Mouse (Mus musculus): ENCODE measurements around the gene Atpaf1. TPM values are rescaled to one million over a fixed set of nuclear protein-coding genes. Genes with fewer than 3 reads are reported as not detected.

Gene Atpaf1
- total RNA-seq, 2 experiments from 2014 or later: 64.5 to 68.2 TPM

GRCm38 (mm10) chr4:115790864-115791263 lies 6.3 kb downstream of the Atpaf1 start:
- intact Hi-C loops (cut with DNase I): no loop called here
- no peak for DNase-seq (ENCODE audit: low spot score in 2 of 2)

- DNase-seq (ENCODE audit: low spot score in 2 of 2): no peak
- intact Hi-C loops (cut with DNase I): no loop called here
These were observed 10.7 kb downstream of the Atpaf1 start for GRCm38 (mm10) chr4:115795360-115795759.

- DNase-seq (ENCODE audit: low spot score in 2 of 2): no peak
These were observed 15.4 kb downstream of the Atpaf1 start for GRCm38 (mm10) chr4:115799981-115800380.

GRCm38 (mm10) chr4:115812326-115812725 lies 27.7 kb downstream of the Atpaf1 start:
- intact Hi-C loops (cut with DNase I): no loop called here
- no peak for DNase-seq (ENCODE audit: low spot score in 2 of 2)

More at GRCm38 (mm10) chr4:115799981-115800380, 15.4 kb downstream of the Atpaf1 start:
- intact Hi-C loops (cut with DNase I): no loop called here

GRCm38 (mm10) chr4:115815606-115816005 lies 31.0 kb downstream of the Atpaf1 start:
- DNase-seq (ENCODE audit: low spot score in 2 of 2): no peak
- intact Hi-C loops (cut with DNase I): no loop called here

GRCm38 (mm10) chr4:115820199-115820598 lies 35.6 kb downstream of the Atpaf1 start:
- no peak for DNase-seq (ENCODE audit: low spot score in 2 of 2)
- intact Hi-C loops (cut with DNase I): no loop called here

GRCm38 (mm10) chr4:115820944-115821343 lies 36.3 kb downstream of the Atpaf1 start:
- intact Hi-C loops (cut with DNase I): no loop called here
- DNase-seq (ENCODE audit: low spot score in 2 of 2): no peak

GRCm38 (mm10) chr4:115821431-115821830 lies 36.8 kb downstream of the Atpaf1 start:
- DNase-seq (ENCODE audit: low spot score in 2 of 2): no peak
- intact Hi-C loops (cut with DNase I): no loop called here

- no peak for DNase-seq (ENCODE audit: low spot score in 2 of 2)
- intact Hi-C loops (cut with DNase I): no loop called here
These were observed 37.3 kb downstream of the Atpaf1 start for GRCm38 (mm10) chr4:115821928-115822327.

GRCm38 (mm10) chr4:115824178-115824577 lies 39.6 kb downstream of the Atpaf1 start:
- no peak for DNase-seq (ENCODE audit: low spot score in 2 of 2)
- intact Hi-C loops (cut with DNase I): no loop called here

- DNase-seq (ENCODE audit: low spot score in 2 of 2): no peak
- intact Hi-C loops (cut with DNase I): no loop called here
These were observed 40.7 kb downstream of the Atpaf1 start for GRCm38 (mm10) chr4:115825271-115825670.

- DNase-seq (ENCODE audit: low spot score in 2 of 2): no peak
- intact Hi-C loops (cut with DNase I): no loop called here
These were observed 42.5 kb downstream of the Atpaf1 start for GRCm38 (mm10) chr4:115827066-115827465.

- intact Hi-C loops (cut with DNase I): no loop called here
- DNase-seq (ENCODE audit: low spot score in 2 of 2): no peak
These were observed 42.9 kb downstream of the Atpaf1 start for GRCm38 (mm10) chr4:115827535-115827887.

GRCm38 (mm10) chr4:115827888-115828571 lies 43.4 kb downstream of the Atpaf1 start, which contains the start of gene Mob3c:
Gene Mob3c, plus strand, starts transcription at chr4:115828092.
- DNase-seq (ENCODE audit: low spot score in 2 of 2): peak; percentile 49 to 60
- intact Hi-C loops (cut with DNase I): loop anchor here (1.0 kb wide), 1 partner anchor 43 kb away; no protein-coding TSS in a partner anchor

GRCm38 (mm10) chr4:115828572-115828902 lies 43.9 kb downstream of the Atpaf1 start:
- intact Hi-C loops (cut with DNase I): loop anchor here (1.0 kb wide), 1 partner anchor 43 kb away; no protein-coding TSS in a partner anchor
- DNase-seq (ENCODE audit: low spot score in 2 of 2): no peak

- DNase-seq (ENCODE audit: low spot score in 2 of 2): no peak
- intact Hi-C loops (cut with DNase I): no loop called here
These were observed 45.9 kb downstream of the Atpaf1 start for GRCm38 (mm10) chr4:115830491-115830890.

- no peak for DNase-seq (ENCODE audit: low spot score in 2 of 2)
- intact Hi-C loops (cut with DNase I): no loop called here
These were observed 46.6 kb downstream of the Atpaf1 start for GRCm38 (mm10) chr4:115831221-115831620.

- peak in 1 of 2 experiments; percentile 20 for DNase-seq (ENCODE audit: low spot score in 2 of 2)
- intact Hi-C loops (cut with DNase I): no loop called here
These were observed 47.4 kb downstream of the Atpaf1 start for GRCm38 (mm10) chr4:115832040-115832439.

- intact Hi-C loops (cut with DNase I): no loop called here
- DNase-seq (ENCODE audit: low spot score in 2 of 2): no peak
These were observed 51.0 kb downstream of the Atpaf1 start for GRCm38 (mm10) chr4:115835576-115835975.

GRCm38 (mm10) chr4:115838196-115838595 lies 53.6 kb downstream of the Atpaf1 start:
- no peak for DNase-seq (ENCODE audit: low spot score in 2 of 2)
- intact Hi-C loops (cut with DNase I): no loop called here

GRCm38 (mm10) chr4:115838696-115839641 lies 54.4 kb downstream of the Atpaf1 start, which contains the start of gene Mknk1:
Gene Mknk1, plus strand, starts transcription at chr4:115839198.
- intact Hi-C loops (cut with DNase I): no loop called here
- peak; percentile 88 to 89 for DNase-seq (ENCODE audit: low spot score in 2 of 2)
